8 mouse cellular contexts compared by ENCODE assay signal in genomic region chr6:115909940-115910339, GRCm38 (mm10). TPM values are rescaled to one million over a fixed set of nuclear protein-coding genes. Genes with fewer than 3 reads are reported as not detected.
DNase-seq lines count a peak whose midpoint lies in the region; ATAC-seq and TF ChIP-seq lines count a peak whose summit lies in the region.

No protein-coding gene starts in this region.

- WGBS in midbrain, embryonic 11.5 days = 82% methylated on average over 8 of the region's 8 CpGs
- WGBS in midbrain, embryonic 16.5 days = 69% methylated on average over 8 of the region's 8 CpGs
- 51% methylated on average over 8 of the region's 8 CpGs for WGBS in heart, embryonic 15.5 days
- WGBS in liver, embryonic 11.5 days = 38% methylated on average over 8 of the region's 8 CpGs
- 58% methylated on average over 8 of the region's 8 CpGs for WGBS in stomach, postnatal 0 days
- WGBS in midbrain, embryonic 14.5 days = 76% methylated on average over 8 of the region's 8 CpGs

- H3K27ac ChIP-seq in midbrain, embryonic 11.5 days (ENCODE audit: low read depth, low read length) = no peak overlapping the region
- no peak overlapping the region for H3K27ac ChIP-seq in midbrain, embryonic 16.5 days (ENCODE audit: low read length)
- peak overlapping the region; percentile 70 for H3K27ac ChIP-seq in heart, embryonic 15.5 days
- no peak overlapping the region; the same call in 1 of the 2 replicates for H3K27ac ChIP-seq in liver, embryonic 11.5 days (ENCODE audit: low read depth, low read length)
- H3K27ac ChIP-seq in stomach, postnatal 0 days (replicated peaks) = peak overlapping the region; percentile 35; the same call in 1 of the 2 replicates
- no peak overlapping the region for H3K27ac ChIP-seq in midbrain, embryonic 14.5 days (replicated peaks; ENCODE audit: low read depth, low read length)

- H3K9me3 ChIP-seq in midbrain, embryonic 11.5 days (ENCODE audit: control insufficient read depth, low read length) = no peaks in the 10 kb centered on the region
- H3K9me3 ChIP-seq in midbrain, embryonic 16.5 days (replicated peaks; ENCODE audit: control insufficient read depth, low read length, poor library complexity, severe bottlenecking) = no peaks in the 10 kb centered on the region
- no peaks in the 10 kb centered on the region for H3K9me3 ChIP-seq in heart, embryonic 15.5 days (replicated peaks)
- no peaks in the 10 kb centered on the region for H3K9me3 ChIP-seq in liver, embryonic 11.5 days (ENCODE audit: control insufficient read depth, low read length)
- no peaks in the 10 kb centered on the region for H3K9me3 ChIP-seq in stomach, postnatal 0 days (ENCODE audit: control insufficient read depth, low read length)
- H3K9me3 ChIP-seq in midbrain, embryonic 14.5 days (ENCODE audit: control insufficient read depth, low read length) = no peaks in the 10 kb centered on the region

- no peak for ATAC-seq in midbrain, embryonic 11.5 days (ENCODE audit: low FRiP score)
- ATAC-seq in midbrain, embryonic 16.5 days = no peak
- peak; percentile 65 for ATAC-seq in heart, embryonic 15.5 days (replicated peaks; ENCODE audit: insufficient number of reproducible peaks, insufficient read depth, low FRiP score, low read depth)
- peak; percentile 30; the same call in 1 of the 2 replicates for ATAC-seq in liver, embryonic 11.5 days (replicated peaks; ENCODE audit: low FRiP score)
- peak; percentile 67; the same call in 1 of the 2 replicates for ATAC-seq in stomach, postnatal 0 days (ENCODE audit: low FRiP score, low TSS enrichment)
- ATAC-seq in midbrain, embryonic 14.5 days (ENCODE audit: low FRiP score, low TSS enrichment) = no peak

- no peak overlapping the region for H3K4me3 ChIP-seq in midbrain, embryonic 11.5 days (ENCODE audit: low read depth, low read length)
- H3K4me3 ChIP-seq in midbrain, embryonic 16.5 days (ENCODE audit: low read depth, low read length) = no peak overlapping the region
- H3K4me3 ChIP-seq in heart, embryonic 15.5 days = no peak overlapping the region
- H3K4me3 ChIP-seq in liver, embryonic 11.5 days (ENCODE audit: low read depth, low read length) = no peak overlapping the region
- no peak overlapping the region for H3K4me3 ChIP-seq in stomach, postnatal 0 days (ENCODE audit: low read depth, low read length)
- no peak overlapping the region for H3K4me3 ChIP-seq in midbrain, embryonic 14.5 days (replicated peaks; ENCODE audit: low read depth, low read length)

- H3K4me1 ChIP-seq in midbrain, embryonic 11.5 days (ENCODE audit: control insufficient read depth, insufficient read depth, low read length) = no peaks in the 10 kb centered on the region
- peaks cover 2% of the 10 kb centered on the region; the same call in 1 of the 2 replicates for H3K4me1 ChIP-seq in midbrain, embryonic 16.5 days (ENCODE audit: control insufficient read depth, insufficient read depth, low read length)
- H3K4me1 ChIP-seq in heart, embryonic 15.5 days (replicated peaks) = peaks cover 58% of the 10 kb centered on the region
- peaks cover 31% of the 10 kb centered on the region for H3K4me1 ChIP-seq in liver, embryonic 11.5 days (replicated peaks; ENCODE audit: control insufficient read depth, insufficient read depth, low read length)
- H3K4me1 ChIP-seq in stomach, postnatal 0 days (replicated peaks; ENCODE audit: control insufficient read depth, insufficient read depth) = no peaks in the 10 kb centered on the region
- H3K4me1 ChIP-seq in midbrain, embryonic 14.5 days (ENCODE audit: control insufficient read depth, insufficient read depth, low read length) = no peaks in the 10 kb centered on the region

- H3K27me3 ChIP-seq in midbrain, embryonic 11.5 days (ENCODE audit: control insufficient read depth, insufficient read depth, low read length) = no peaks in the 10 kb centered on the region
- H3K27me3 ChIP-seq in midbrain, embryonic 16.5 days (ENCODE audit: control insufficient read depth, insufficient read depth, low read depth, low read length) = no peaks in the 10 kb centered on the region
- H3K27me3 ChIP-seq in heart, embryonic 15.5 days = no peaks in the 10 kb centered on the region
- no peaks in the 10 kb centered on the region for H3K27me3 ChIP-seq in liver, embryonic 11.5 days (replicated peaks; ENCODE audit: control insufficient read depth, insufficient read depth, low read length)
- no peaks in the 10 kb centered on the region for H3K27me3 ChIP-seq in stomach, postnatal 0 days (ENCODE audit: control insufficient read depth, insufficient read depth, low read length)
- no peaks in the 10 kb centered on the region for H3K27me3 ChIP-seq in midbrain, embryonic 14.5 days (ENCODE audit: control insufficient read depth, insufficient read depth, low read length)

- no peaks in the 10 kb centered on the region for H3K36me3 ChIP-seq in midbrain, embryonic 11.5 days (ENCODE audit: control insufficient read depth, insufficient read depth, low read length)
- H3K36me3 ChIP-seq in midbrain, embryonic 16.5 days (ENCODE audit: control insufficient read depth, insufficient read depth, low read length) = peaks cover 7% of the 10 kb centered on the region
- no peaks in the 10 kb centered on the region for H3K36me3 ChIP-seq in heart, embryonic 15.5 days
- H3K36me3 ChIP-seq in liver, embryonic 11.5 days (ENCODE audit: control insufficient read depth, insufficient read depth, low read length) = no peaks in the 10 kb centered on the region
- 0 out of 2 replicates have a peak, but pooled peaks cover 2% of the 10 kb centered on the region for H3K36me3 ChIP-seq in stomach, postnatal 0 days (ENCODE audit: control insufficient read depth, insufficient read depth, low read length)
- peaks cover 21% of the 10 kb centered on the region for H3K36me3 ChIP-seq in midbrain, embryonic 14.5 days (ENCODE audit: control insufficient read depth, insufficient read depth, low read length)

- no peak overlapping the region for H3K4me2 ChIP-seq in midbrain, embryonic 11.5 days
- H3K4me2 ChIP-seq in midbrain, embryonic 16.5 days (ENCODE audit: low read length) = no peak overlapping the region
- no peak overlapping the region for H3K4me2 ChIP-seq in heart, embryonic 15.5 days
- no peak overlapping the region for H3K4me2 ChIP-seq in liver, embryonic 11.5 days
- H3K4me2 ChIP-seq in stomach, postnatal 0 days (replicated peaks; ENCODE audit: low read depth) = no peak overlapping the region
- no peak overlapping the region for H3K4me2 ChIP-seq in midbrain, embryonic 14.5 days (ENCODE audit: low read length)

- no peak for TF ChIP-seq CTCF in stomach, postnatal 0 days (IDR thresholded peaks at IDR 0.05; ENCODE audit: low read depth)

- DNase-seq in midbrain, embryonic 11.5 days (ENCODE audit: low spot score, missing footprints) = peak; percentile 69
- no peak for DNase-seq in liver, embryonic 11.5 days (ENCODE audit: low spot score)
- no peak for DNase-seq in stomach, postnatal 0 days (ENCODE audit: low spot score)
- no peak for DNase-seq in layer of hippocampus, adult 8-10 months (ENCODE audit: low spot score in 2 of 2)
- DNase-seq in midbrain, embryonic 14.5 days = no peak
- DNase-seq in ovary, adult 18-20 months (ENCODE audit: low spot score) = no peak

- H3K9ac ChIP-seq in midbrain, embryonic 11.5 days (ENCODE audit: low read length) = no peak overlapping the region
- H3K9ac ChIP-seq in midbrain, embryonic 16.5 days (ENCODE audit: low read depth, low read length) = no peak overlapping the region
- no peak overlapping the region for H3K9ac ChIP-seq in heart, embryonic 15.5 days
- H3K9ac ChIP-seq in liver, embryonic 11.5 days (ENCODE audit: low read depth, low read length) = no peak overlapping the region
- H3K9ac ChIP-seq in stomach, postnatal 0 days (ENCODE audit: low read length) = no peak overlapping the region
- no peak overlapping the region for H3K9ac ChIP-seq in midbrain, embryonic 14.5 days (replicated peaks; ENCODE audit: low read length)

- no peak for TF ChIP-seq EP300 in stomach, postnatal 0 days (optimal IDR thresholded peaks at IDR 0.05)

RNA-seq across cellular contexts. Expression of gene Rho, which starts 21.6 kb away (rescaled TPM):
- 0.08 TPM in 1 of 2 replicates, not detected in the other for polyA plus RNA-seq in midbrain, embryonic 11.5 days (2014; fragmentation: Nextera tagmentation; extraction: Ambion mirVana)
- polyA plus RNA-seq in midbrain, embryonic 16.5 days (2015; fragmentation: Nextera tagmentation; extraction: Ambion mirVana) = 0.14 and 0.36 TPM in 2 replicates
- not detected in 2 replicates for polyA plus RNA-seq in heart, embryonic 15.5 days (2015; fragmentation: Nextera tagmentation; extraction: Ambion mirVana)
- polyA plus RNA-seq in liver, embryonic 11.5 days (2014; fragmentation: Nextera tagmentation; extraction: Ambion mirVana) = 0.06 TPM in 1 of 2 replicates, not detected in the other
- 0.10 TPM in 2 replicates for polyA plus RNA-seq in stomach, postnatal 0 days (2015; fragmentation: Nextera tagmentation; extraction: Ambion mirVana)
- total RNA-seq in layer of hippocampus, adult 8-10 months (2022) = 1 to 10 TPM in 1 of 4 experiments, under 1 TPM in 3; 0.45 to 1.7 (median 0.72) TPM
- 0.07 and 0.59 TPM in 2 replicates for polyA plus RNA-seq in midbrain, embryonic 14.5 days (2014; fragmentation: Nextera tagmentation; extraction: Ambion mirVana)

RNA-seq across cellular contexts. Expression of gene H1foo, which starts 34.8 kb away (rescaled TPM):
- not detected in 2 replicates for polyA plus RNA-seq in midbrain, embryonic 11.5 days (2014; fragmentation: Nextera tagmentation; extraction: Ambion mirVana)
- not detected in 2 replicates for polyA plus RNA-seq in midbrain, embryonic 16.5 days (2015; fragmentation: Nextera tagmentation; extraction: Ambion mirVana)
- polyA plus RNA-seq in heart, embryonic 15.5 days (2015; fragmentation: Nextera tagmentation; extraction: Ambion mirVana) = not detected in 2 replicates
- not detected in 2 replicates for polyA plus RNA-seq in liver, embryonic 11.5 days (2014; fragmentation: Nextera tagmentation; extraction: Ambion mirVana)
- polyA plus RNA-seq in stomach, postnatal 0 days (2015; fragmentation: Nextera tagmentation; extraction: Ambion mirVana) = not detected in 2 replicates
- not detected for total RNA-seq in layer of hippocampus, adult 8-10 months (2022)
- not detected in 2 replicates for polyA plus RNA-seq in midbrain, embryonic 14.5 days (2014; fragmentation: Nextera tagmentation; extraction: Ambion mirVana)

RNA-seq across cellular contexts. Expression of gene Ift122, which starts 56.7 kb away (rescaled TPM):
- polyA plus RNA-seq in midbrain, embryonic 11.5 days (2014; fragmentation: Nextera tagmentation; extraction: Ambion mirVana) = 25.6 and 25.9 TPM in 2 replicates
- polyA plus RNA-seq in midbrain, embryonic 16.5 days (2015; fragmentation: Nextera tagmentation; extraction: Ambion mirVana) = 35.2 and 36.8 TPM in 2 replicates
- 18.4 and 24.2 TPM in 2 replicates for polyA plus RNA-seq in heart, embryonic 15.5 days (2015; fragmentation: Nextera tagmentation; extraction: Ambion mirVana)
- polyA plus RNA-seq in liver, embryonic 11.5 days (2014; fragmentation: Nextera tagmentation; extraction: Ambion mirVana) = 9.1 and 10.5 TPM in 2 replicates
- 4.9 and 5.3 TPM in 2 replicates for polyA plus RNA-seq in stomach, postnatal 0 days (2015; fragmentation: Nextera tagmentation; extraction: Ambion mirVana)
- 10 to 100 TPM; 26.3 to 37.8 (median 30.0) TPM for total RNA-seq in layer of hippocampus, adult 8-10 months (2022)
- polyA plus RNA-seq in midbrain, embryonic 14.5 days (2014; fragmentation: Nextera tagmentation; extraction: Ambion mirVana) = 19.1 and 28.1 TPM in 2 replicates

RNA-seq across cellular contexts. Expression of gene Mbd4, which starts 56.8 kb away (rescaled TPM):
- polyA plus RNA-seq in midbrain, embryonic 11.5 days (2014; fragmentation: Nextera tagmentation; extraction: Ambion mirVana) = 19.6 and 24.7 TPM in 2 replicates
- polyA plus RNA-seq in midbrain, embryonic 16.5 days (2015; fragmentation: Nextera tagmentation; extraction: Ambion mirVana) = 8.9 and 10.1 TPM in 2 replicates
- 9.2 and 11.3 TPM in 2 replicates for polyA plus RNA-seq in heart, embryonic 15.5 days (2015; fragmentation: Nextera tagmentation; extraction: Ambion mirVana)
- 20.7 and 23.0 TPM in 2 replicates for polyA plus RNA-seq in liver, embryonic 11.5 days (2014; fragmentation: Nextera tagmentation; extraction: Ambion mirVana)
- polyA plus RNA-seq in stomach, postnatal 0 days (2015; fragmentation: Nextera tagmentation; extraction: Ambion mirVana) = 4.1 and 4.8 TPM in 2 replicates
- 1 to 10 TPM; 5.7 to 7.3 (median 6.6) TPM for total RNA-seq in layer of hippocampus, adult 8-10 months (2022)
- polyA plus RNA-seq in midbrain, embryonic 14.5 days (2014; fragmentation: Nextera tagmentation; extraction: Ambion mirVana) = 5.3 and 10.2 TPM in 2 replicates

Comparison
In these comparisons a context has a peak if more than half of its experiments do, and no peak if none do; other contexts are left out.
1. ATAC-seq: peak in heart, embryonic 15.5 days (single experiment), liver, embryonic 11.5 days (single experiment) and stomach, postnatal 0 days (single experiment); none in midbrain, embryonic 11.5 days (single experiment), midbrain, embryonic 16.5 days (single experiment) and midbrain, embryonic 14.5 days (single experiment).
2. H3K27ac ChIP-seq: peak in heart, embryonic 15.5 days (single experiment) and stomach, postnatal 0 days (single experiment); none in midbrain, embryonic 11.5 days (single experiment), midbrain, embryonic 16.5 days (single experiment), liver, embryonic 11.5 days (single experiment) and midbrain, embryonic 14.5 days (single experiment).